Mouse (Mus musculus) brain, adult 10 weeks (tissue): ENCODE results near the gene Prrt4. TPM values are rescaled to one million over a fixed set of nuclear protein-coding genes. Genes with fewer than 3 reads are reported as not detected.

Experiments
- polyA plus RNA-seq: library from polyadenylated mRNA; stranded (reverse); fragments of 350-450 nt; fragmentation: Illumina TruSeq; extraction: RNeasy Lipid Tissue Mini Kit (QIAGEN cat#74804); gene quantifications from one replicate; pipeline ENCODE4 v1.2.3, GENCODE M21; 2015; ENCODE audit warnings: low read depth, low replicate concordance

The Prrt4 gene
- 1.5 TPM for polyA plus RNA-seq

GRCm38 (mm10) chr6:29178888-29179658, at the start of gene Prrt4:
Prrt4 (minus strand) TSS chr6:29179584.

GRCm38 (mm10) chr6:29215881-29216501, 36.6 kb upstream of the Prrt4 start, which contains the start of gene Impdh1:
Impdh1 (minus strand) TSS chr6:29216364.

GRCm38 (mm10) chr6:29164314-29165244, 14.8 kb downstream of the Prrt4 start, which contains the start of gene Rbm28:
Rbm28 (minus strand) TSS chr6:29165006.

Other genes with a start within 250 kb of the Prrt4 start
- gene Lep, start 119.4 kb downstream of the Prrt4 start, polyA plus RNA-seq = not detected
- gene Rbm28, start 14.6 kb downstream of the Prrt4 start, polyA plus RNA-seq = 41.4 TPM
- gene Impdh1, start 36.8 kb upstream of the Prrt4 start, polyA plus RNA-seq = 49.9 TPM
- 14.4 TPM for gene Hilpda, start 92.9 kb upstream of the Prrt4 start, polyA plus RNA-seq
- gene Fam71f2, start 100.0 kb upstream of the Prrt4 start, polyA plus RNA-seq = 1.3 TPM
- gene Fam71f1, start 139.6 kb upstream of the Prrt4 start, polyA plus RNA-seq = not detected
- 81.0 TPM for gene Calu, start 168.5 kb upstream of the Prrt4 start, polyA plus RNA-seq
- not detected for gene Opn1sw, start 208.9 kb upstream of the Prrt4 start, polyA plus RNA-seq
- 123 TPM for gene Ccdc136, start 216.7 kb upstream of the Prrt4 start, polyA plus RNA-seq